Mouse (Mus musculus) ES-Bruce4 (cell line): Measurements from ENCODE around the gene Slco2b1.

Experiments used
- CTCF ChIP-seq: IDR thresholded peaks from one replicate; pipeline ENCODE4 v1.8.1; 2011; ENCODE audit warnings: low read depth, low read length
- EP300 ChIP-seq: IDR thresholded peaks from 2 replicates; pipeline ENCODE4 v1.6.1; 2011; ENCODE audit warnings: low read depth, low read length; ENCODE audit not compliant: insufficient read depth
- POLR2A ChIP-seq: IDR thresholded peaks from one replicate; pipeline ENCODE4 v1.8.1; 2011; ENCODE audit warnings: low read length; ENCODE audit not compliant: insufficient read depth

GRCm38 (mm10) chr7:99627366-99627765 lies 83.8 kb downstream of the Slco2b1 start:
- TF ChIP-seq POLR2A (no peak), EP300 (no peak), CTCF (no peak)
